Mouse (Mus musculus) heart, adult 2 months (tissue): ENCODE measurements at regions not wholly inside any gene's neighbourhood (a gene's known extent, or its start where the extent isn't known, plus 50 kb on each side); places are given as distances from the start of the nearest gene placed in this dataset.

Experiments
- CTCF ChIP-seq: fragments of 200-600 bp; IDR thresholded peaks from 2 replicates; pipeline ENCODE4 v1.8.1; 2022; ENCODE audit warnings: antibody characterized with exemption, mild to moderate bottlenecking, moderate library complexity
- EP300 ChIP-seq: fragments of 200-500 bp; IDR thresholded peaks from 2 replicates; pipeline ENCODE4 v1.6.1; 2011; ENCODE audit warnings: low read depth, low read length, control low read depth; ENCODE audit not compliant: insufficient read depth

DNA sequence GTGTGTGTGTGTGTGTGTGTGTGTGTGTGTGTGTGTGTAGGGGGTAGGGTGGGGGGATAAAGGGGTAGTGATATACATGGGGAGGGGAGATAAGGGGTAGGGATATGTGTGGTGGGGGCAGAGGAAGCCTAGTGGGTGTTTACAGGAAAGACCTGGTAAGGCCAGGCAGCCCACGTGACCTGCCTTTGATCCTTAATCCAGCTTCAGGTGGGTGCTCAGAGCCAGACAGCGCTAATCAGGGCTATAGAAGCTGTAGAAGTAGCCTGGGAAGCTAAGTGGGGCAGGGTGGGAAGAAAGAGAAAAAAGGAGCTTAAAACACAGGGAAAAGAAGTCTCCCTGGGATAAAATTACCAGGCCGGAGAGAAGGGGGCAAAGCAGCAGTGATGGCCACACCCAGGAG, 659.9 kb upstream of the 3110018I06Rik start:
- no peak for TF ChIP-seq EP300
- TF ChIP-seq CTCF = no peak
